Mouse (Mus musculus) cerebellum, postnatal 14 days (tissue): ENCODE data around the gene Nupl1.

Experiments used
- DNase-seq, 2 experiments: peaks; one replicate each; pipeline ENCODE4 v3.0.0; 2021; ENCODE audit warnings: mixed read lengths in 2 of 2

The Nupl1 gene

GRCm38 (mm10) chr14:60143234-60143633 lies 108.0 kb downstream of the Nupl1 start:
- peak; percentile 55 to 67 for DNase-seq

GRCm38 (mm10) chr14:60138339-60138738 lies 112.9 kb downstream of the Nupl1 start:
- no peak for DNase-seq

GRCm38 (mm10) chr14:60137812-60138211 lies 113.4 kb downstream of the Nupl1 start:
- no peak for DNase-seq

GRCm38 (mm10) chr14:60135801-60136200 lies 115.4 kb downstream of the Nupl1 start:
- no peak for DNase-seq

GRCm38 (mm10) chr14:60134720-60135119 lies 116.5 kb downstream of the Nupl1 start:
- no peak for DNase-seq
